Mouse (Mus musculus) liver, postnatal 0 days (tissue): ENCODE measurements around the gene Gm9040.
"Not testable (repeated sequence)": the region's sequence is repeated elsewhere in the genome, so short reads cannot be mapped to it uniquely, and the experiment has no call there.

ENCODE experiments used
- CTCF ChIP-seq: sonication (generic); IDR thresholded peaks from 2 replicates; pipeline ENCODE4 v1.5.1; 2016; ENCODE audit warnings: antibody characterized with exemption, low read depth
- EP300 ChIP-seq: IDR thresholded peaks from 2 replicates; pipeline ENCODE4 v1.6.1; 2016; ENCODE audit warnings: antibody characterized with exemption, low read depth, mild to moderate bottlenecking

- not testable (repeated sequence) for TF ChIP-seq EP300, CTCF
Observed at GRCm38 (mm10) chr10:118302133-118302532, 24.6 kb downstream of the Gm9040 start.
